Mouse (Mus musculus): ENCODE results near the gene Slc6a6.

GRCm38 (mm10) chr6:91638204-91638995 lies 45.5 kb upstream of the Slc6a6 start:
- TF ChIP-seq POLR2A (IDR thresholded peaks at IDR 0.05; ENCODE audit: borderline replicate concordance, extremely low read depth, low read depth, low read length) (no peak), CTCF (IDR thresholded peaks at IDR 0.05; ENCODE audit: insufficient read depth, low read length) (no peak)

Measured in lung, adult 2 months (tissue).